Mouse (Mus musculus) large intestine, adult 2 months (tissue): ENCODE measurements at regions not wholly inside any gene's neighbourhood (a gene's known extent, or its start where the extent isn't known, plus 50 kb on each side); places are given as distances from the start of the nearest gene placed in this dataset.
A peak's percentile ranks its signal among the peaks of the same experiment; 100 is the strongest.

Experiments
- DNase-seq: peaks from one replicate; pipeline ENCODE4 v3.0.0-alpha.2; 2012; ENCODE audit warnings: low read depth, low spot score
- WGBS: fragments of 180-500 bp; shearing (Covaris S2); methylation state at CpG from one replicate; pipeline ENCODE4 v1.1.7; 2018; 5-methylcytosine and 5-hydroxymethylcytosine counted together

- WGBS, result 46% methylated on average over 1 of the region's 1 CpGs
- no peak for DNase-seq
Observed at GRCm38 (mm10) chr4:131080113-131080512, 135.9 kb downstream of the Matn1 start.

DNA sequence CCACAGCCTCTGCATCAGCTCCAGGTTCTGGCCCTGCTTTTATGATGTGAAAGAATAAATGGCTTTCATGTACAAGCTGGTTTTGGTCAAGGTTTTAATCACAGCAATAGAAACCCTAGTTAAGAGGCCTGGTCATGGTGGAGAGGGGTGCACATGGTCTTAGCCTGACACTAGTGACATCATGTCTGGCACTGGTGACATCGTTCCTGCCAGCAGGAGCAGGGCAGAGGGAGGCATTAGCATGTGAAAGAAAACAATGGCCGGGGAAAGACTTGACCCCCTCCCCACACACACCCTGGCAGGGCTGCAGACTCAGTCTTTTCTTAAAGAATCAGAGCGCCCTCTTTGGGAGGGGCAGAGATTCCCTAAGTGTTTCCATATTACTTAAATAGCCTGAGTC lies 139.2 kb downstream of the Matn1 start:
- 70% methylated on average over 3 of the region's 3 CpGs for WGBS
- DNase-seq, result no peak

DNA sequence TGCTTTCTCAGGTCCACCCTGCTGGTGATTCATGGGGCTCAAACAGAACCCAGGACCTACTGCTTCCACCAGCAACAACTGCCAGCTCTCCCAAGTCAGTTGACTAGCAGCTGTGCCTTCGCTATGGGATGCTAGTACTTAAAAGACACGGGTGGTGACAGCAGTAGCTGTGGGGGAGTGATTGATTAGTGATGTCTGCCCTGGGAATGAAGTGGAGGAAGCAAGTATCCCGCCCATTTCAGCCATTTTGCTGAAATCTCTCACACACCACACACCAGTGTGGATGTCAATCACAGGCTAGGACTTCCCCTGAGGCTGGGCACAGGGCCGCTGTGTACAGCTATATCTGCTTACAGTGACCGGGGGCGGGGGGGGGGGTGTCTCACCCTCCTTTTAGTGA lies 153.2 kb downstream of the Matn1 start:
- WGBS, result 55% methylated on average over 6 of the region's 6 CpGs
- DNase-seq, result no peak

- WGBS, result 41% methylated on average over 10 of the region's 10 CpGs
- DNase-seq, result no peak
Observed at GRCm38 (mm10) chr4:131100093-131100795, 156.1 kb downstream of the Matn1 start.

- 14% methylated on average over 13 of the region's 13 CpGs for WGBS
- no peak for DNase-seq
Observed at GRCm38 (mm10) chr4:131100796-131101156, 156.6 kb downstream of the Matn1 start.

DNA sequence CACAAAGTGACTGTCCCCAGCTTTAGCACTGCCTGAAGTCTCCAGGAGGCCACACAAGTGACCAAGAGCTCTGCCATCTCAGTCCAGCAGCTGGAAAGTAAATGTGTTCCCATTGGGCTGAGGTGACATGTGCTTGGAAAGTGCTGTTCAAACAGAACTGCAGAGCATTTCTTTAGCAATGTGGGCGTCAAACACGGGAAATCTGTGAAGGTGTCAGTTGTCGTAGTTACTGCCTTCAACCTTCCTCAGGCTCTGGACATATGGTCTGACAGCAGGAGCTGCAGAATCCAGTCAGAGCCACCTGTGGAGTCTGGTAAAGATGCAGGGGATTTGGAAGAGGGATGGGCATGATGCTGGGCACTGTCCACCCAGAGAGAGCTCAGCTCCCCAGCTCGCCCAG lies 158.0 kb downstream of the Matn1 start:
- WGBS, result 47% methylated on average over 4 of the region's 4 CpGs
- DNase-seq, result no peak

GRCm38 (mm10) chr4:131107127-131107857 lies 163.1 kb downstream of the Matn1 start:
- DNase-seq, result no peak
- 70% methylated on average over 13 of the region's 13 CpGs for WGBS

DNA sequence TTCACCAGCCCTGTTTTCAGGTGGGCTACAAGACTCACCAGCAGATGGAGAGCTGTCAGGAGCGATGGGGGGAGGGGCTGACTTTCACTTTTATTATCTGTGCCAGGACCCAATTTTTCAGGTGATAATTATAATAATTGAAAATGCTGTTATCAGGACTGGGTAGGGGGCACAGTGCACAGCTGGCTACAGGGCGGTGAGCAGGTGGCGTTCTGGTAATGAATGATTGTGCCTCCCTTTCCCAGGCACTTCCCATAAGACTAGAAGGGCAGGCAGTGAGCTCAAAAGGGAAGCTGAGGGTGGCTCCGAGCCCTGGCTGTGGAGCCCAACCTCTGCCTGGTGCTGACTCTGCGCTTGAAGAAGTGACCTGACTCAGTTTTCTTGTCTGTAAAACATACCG lies 168.4 kb downstream of the Matn1 start:
- 73% methylated on average over 6 of the region's 6 CpGs for WGBS
- DNase-seq, result no peak

DNA sequence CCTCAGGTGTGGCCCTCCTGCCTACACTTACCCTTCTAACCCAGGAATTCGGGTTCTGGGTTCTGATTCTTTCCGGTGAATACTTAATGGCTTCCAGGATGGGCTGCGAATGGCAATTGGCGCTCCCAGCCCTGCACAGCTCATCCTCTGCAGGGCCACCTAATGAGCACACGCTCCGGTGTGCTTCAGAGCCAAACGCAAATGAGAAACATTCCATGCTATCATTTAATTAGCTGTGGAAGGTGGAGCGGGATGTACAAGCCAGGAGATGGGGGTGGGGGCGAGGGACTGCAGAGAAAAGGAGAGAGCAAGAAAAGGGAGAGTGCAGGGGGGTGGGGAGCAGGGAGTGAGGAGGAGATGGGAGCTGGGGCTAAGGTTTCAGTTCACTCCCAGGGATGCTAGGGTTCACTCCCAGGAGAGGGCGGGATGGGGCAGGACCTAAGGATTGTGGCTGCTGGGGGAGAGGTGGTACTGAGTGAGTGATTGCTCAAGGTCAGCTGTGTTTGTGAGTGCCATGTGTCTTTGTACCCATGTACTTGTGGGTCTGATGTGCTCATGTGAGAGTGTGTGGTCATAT lies 169.6 kb downstream of the Matn1 start:
- 54% methylated on average over 10 of the region's 10 CpGs for WGBS

DNA sequence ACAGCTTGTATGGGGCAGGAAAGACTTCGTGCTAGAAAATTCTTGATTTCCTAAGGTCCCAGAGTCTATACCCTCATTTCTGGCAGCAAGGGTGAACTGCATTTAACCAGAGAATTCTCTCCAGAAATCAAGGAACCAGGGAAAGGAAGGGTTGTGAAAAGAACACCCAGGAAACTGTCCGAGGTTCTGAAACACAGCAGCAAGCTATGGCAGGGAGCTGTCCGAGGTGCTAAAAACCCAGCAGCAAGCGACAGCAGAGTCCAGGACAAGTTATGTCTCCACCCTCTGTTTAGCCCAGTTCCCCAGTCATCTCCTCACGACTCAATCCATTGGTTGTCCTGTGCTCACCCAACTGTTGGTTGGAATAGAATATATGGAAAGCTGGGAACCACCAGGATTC lies 171.1 kb downstream of the Matn1 start:
- DNase-seq, result peak; percentile 8

More for the DNA sequence above, 169.6 kb downstream of the Matn1 start:
- no peak for DNase-seq

DNA sequence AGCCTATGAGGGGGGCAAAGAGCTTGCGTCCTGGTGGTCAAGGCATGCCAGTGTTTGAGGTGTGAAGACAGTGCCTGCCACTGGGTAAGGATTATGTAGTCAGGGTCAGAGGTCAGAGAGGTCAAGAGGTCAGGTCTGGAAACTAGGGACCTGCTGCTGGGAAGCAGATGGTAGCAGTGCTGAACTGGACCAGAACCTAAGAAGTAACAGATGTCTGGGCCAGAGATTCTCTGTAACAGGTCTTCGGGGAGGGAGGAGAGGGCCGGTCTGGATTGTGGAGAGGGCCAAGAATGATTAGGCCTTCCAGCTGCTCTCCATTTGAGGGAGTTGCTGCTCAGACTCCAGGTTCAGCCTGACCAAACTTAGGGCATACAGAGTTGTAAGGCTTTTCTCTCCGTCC lies 174.4 kb downstream of the Matn1 start:
- WGBS, result 78% methylated on average over 4 of the region's 4 CpGs
- DNase-seq, result no peak

More for the DNA sequence above, 171.1 kb downstream of the Matn1 start:
- WGBS, result 9% methylated on average over 5 of the region's 5 CpGs

GRCm38 (mm10) chr4:131119621-131120020 lies 175.4 kb downstream of the Matn1 start:
- 72% methylated on average over 2 of the region's 2 CpGs for WGBS
- no peak for DNase-seq

DNA sequence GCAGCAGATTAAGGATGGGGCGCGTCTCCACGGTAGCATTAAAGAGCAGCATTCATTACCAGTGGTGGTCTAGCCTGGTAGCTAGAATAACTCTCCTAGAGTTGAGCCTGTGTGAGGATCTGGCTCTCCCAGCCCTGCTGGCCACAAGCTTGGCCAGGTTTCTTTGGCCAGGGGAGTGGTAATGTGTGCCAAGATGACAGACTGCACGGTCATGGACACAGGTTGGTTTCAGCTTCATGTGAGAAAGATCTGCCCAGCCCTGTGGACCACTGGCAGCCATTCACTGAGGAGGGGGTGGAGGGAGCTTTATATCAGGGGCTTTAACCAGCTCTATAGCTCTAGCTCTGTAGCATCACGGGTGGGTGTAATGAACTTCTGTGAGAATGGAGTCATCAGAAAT lies 176.5 kb downstream of the Matn1 start:
- DNase-seq, result no peak

GRCm38 (mm10) chr4:131125975-131126374 lies 181.8 kb downstream of the Matn1 start:
- no peak for DNase-seq
- WGBS, result 47% methylated on average over 7 of the region's 7 CpGs

More for the DNA sequence above, 176.5 kb downstream of the Matn1 start:
- WGBS, result 84% methylated on average over 5 of the region's 5 CpGs

DNA sequence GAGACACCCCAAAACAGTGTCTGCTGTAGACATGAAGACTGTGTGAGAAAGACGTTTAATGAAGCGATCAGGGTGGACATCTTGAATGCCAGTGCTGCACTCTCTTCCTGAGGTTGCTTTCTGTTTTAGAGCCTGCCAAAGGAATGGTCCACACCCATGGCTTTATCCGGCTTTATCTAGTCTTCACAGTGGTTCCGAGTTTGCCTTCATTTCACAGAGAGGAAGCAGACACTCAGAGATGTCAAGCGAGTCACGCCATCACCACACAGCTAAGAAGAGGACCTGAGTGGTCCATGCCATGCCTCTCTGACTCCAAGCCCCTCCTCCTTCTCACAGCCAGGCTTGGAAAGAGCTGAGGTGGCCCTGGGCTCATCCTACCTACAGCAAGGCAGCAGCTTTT lies 182.7 kb downstream of the Matn1 start:
- DNase-seq, result no peak
- 67% methylated on average over 6 of the region's 6 CpGs for WGBS

- DNase-seq, result no peak
Observed at GRCm38 (mm10) chr4:131128646-131129045, 184.5 kb downstream of the Matn1 start.

GRCm38 (mm10) chr4:131132201-131132600 lies 188.0 kb downstream of the Matn1 start:
- DNase-seq, result no peak
- 18% methylated on average over 1 of the region's 1 CpGs for WGBS

More at GRCm38 (mm10) chr4:131128646-131129045, 184.5 kb downstream of the Matn1 start:
- WGBS, result 45% methylated on average over 3 of the region's 3 CpGs

DNA sequence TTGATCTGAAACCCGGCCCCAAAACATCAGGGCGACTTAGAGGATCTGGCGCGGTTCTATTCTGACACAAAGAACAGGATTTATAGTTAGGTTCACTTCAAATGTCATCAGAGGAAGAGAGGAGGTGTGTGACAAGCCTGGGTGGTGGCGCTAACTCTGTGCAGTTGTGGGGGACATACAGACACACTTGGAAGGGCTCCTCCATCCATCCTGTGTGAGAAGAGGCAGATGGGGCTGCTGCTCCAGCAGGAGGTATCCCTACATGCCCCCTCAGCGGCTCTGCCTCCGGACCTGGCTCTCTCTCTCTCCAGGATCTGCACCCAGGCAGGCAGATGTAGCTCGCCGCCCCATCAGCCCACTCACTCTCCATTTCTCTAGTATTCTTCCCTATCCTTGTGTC lies 188.6 kb downstream of the Matn1 start:
- DNase-seq, result no peak
- 60% methylated on average over 9 of the region's 9 CpGs for WGBS

GRCm38 (mm10) chr4:131135841-131136240 lies 191.7 kb downstream of the Matn1 start:
- DNase-seq, result no peak
- 73% methylated on average over 4 of the region's 4 CpGs for WGBS

DNA sequence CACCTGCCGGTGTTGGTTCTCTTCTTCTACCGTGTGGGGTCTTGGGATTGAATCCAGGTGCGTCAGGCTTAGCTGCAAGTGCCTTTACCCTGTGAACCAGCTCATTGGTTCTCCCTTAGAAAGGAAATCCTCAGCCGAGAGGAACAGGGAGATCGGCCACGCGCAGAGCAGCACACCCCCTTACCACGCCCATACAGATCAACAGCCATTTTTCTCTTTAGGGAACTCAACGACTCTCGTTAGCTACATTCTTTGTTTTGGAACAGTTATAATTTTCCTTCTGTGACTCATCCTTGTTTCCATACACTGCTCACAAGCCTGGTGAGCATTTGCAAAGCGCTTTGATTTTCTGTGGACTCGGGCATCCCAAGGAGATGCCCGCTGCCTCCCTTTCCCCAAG lies 194.7 kb downstream of the Matn1 start:
- WGBS, result 66% methylated on average over 13 of the region's 13 CpGs
- no peak for DNase-seq

GRCm38 (mm10) chr4:131141890-131142465 lies 197.8 kb downstream of the Matn1 start:
- no peak for DNase-seq

More at GRCm38 (mm10) chr4:131141890-131142465, 197.8 kb downstream of the Matn1 start:
- WGBS, result 82% methylated on average over 17 of the region's 17 CpGs
